Mouse (Mus musculus) CH12.LX (cell line): ENCODE data around the gene Mtg1. TPM values are rescaled to one million over a fixed set of nuclear protein-coding genes. Genes with fewer than 3 reads are reported as not detected.

ENCODE experiments used
- DNase-seq: peaks from one replicate; pipeline ENCODE4 v3.0.0-alpha.2; 2013; ENCODE audit errors: extremely low read depth
- H3K27ac ChIP-seq: 2 replicates; pipeline ENCODE4 v1.5.1; 2012; ENCODE audit warnings: low read depth, mild to moderate bottlenecking, control low read depth, moderate library complexity; ENCODE audit not compliant: insufficient read depth
- H3K27me3 ChIP-seq: replicated peaks from 2 replicates; pipeline ENCODE3; 2012; ENCODE audit warnings: inconsistent platforms
- H3K36me3 ChIP-seq, 2 experiments: replicated peaks in 1 of 2; 2 replicates each; pipeline versions ENCODE3 to v1.6.1; 2012; ENCODE audit warnings: inconsistent platforms in 1 of 2, low read length in 1 of 2, mild to moderate bottlenecking in 1 of 2, mixed read lengths in 1 of 2, moderate library complexity in 1 of 2; ENCODE audit not compliant: control insufficient read depth in 1 of 2, insufficient read depth in 1 of 2
- H3K4me1 ChIP-seq, 2 experiments: 2 replicates each; pipeline ENCODE4 v1.6.1; 2012; ENCODE audit warnings: inconsistent platforms in 1 of 2, moderate library complexity in 1 of 2; ENCODE audit not compliant: insufficient read depth in 2 of 2, control insufficient read depth in 1 of 2
- H3K4me2 ChIP-seq: 2 replicates; pipeline ENCODE4 v1.6.1; 2012; ENCODE audit warnings: low read depth, mild to moderate bottlenecking, control low read depth; ENCODE audit not compliant: poor library complexity, insufficient read depth, severe bottlenecking
- H3K4me3 ChIP-seq, 3 experiments: fragments of 150-350 bp in 1 of 3; sonication (generic) in 1 of 3; replicated peaks in 1 of 3; 2 replicates each; pipeline versions ENCODE3 to v1.5.1; 2011 to 2012; ENCODE audit warnings: low read depth in 2 of 3, low read length in 2 of 3, mild to moderate bottlenecking in 2 of 3, moderate library complexity in 2 of 3, control low read depth in 1 of 3, improper control_type of control experiment in 1 of 3, inconsistent platforms in 1 of 3, mixed read lengths in 1 of 3; ENCODE audit not compliant: poor library complexity in 1 of 3
- H3K79me2 ChIP-seq: replicated peaks from 2 replicates; pipeline ENCODE4 v1.6.1; 2012; ENCODE audit warnings: mild to moderate bottlenecking, moderate library complexity; ENCODE audit not compliant: control insufficient read depth, poor library complexity, insufficient read depth, severe bottlenecking; ENCODE audit errors: extremely low read depth
- H3K9ac ChIP-seq: 2 replicates; pipeline ENCODE4 v1.6.1; 2012; ENCODE audit warnings: low read depth, mild to moderate bottlenecking, control low read depth, moderate library complexity; ENCODE audit not compliant: insufficient read depth
- H3K9me3 ChIP-seq: replicated peaks from 2 replicates; pipeline ENCODE3; 2012; ENCODE audit warnings: low read length, inconsistent platforms, mixed read lengths
- CHD1 ChIP-seq: IDR thresholded peaks from 2 replicates; pipeline ENCODE4 v1.6.1; 2012; ENCODE audit warnings: low read depth, low read length, improper control_type of control experiment, inconsistent platforms
- CHD2 ChIP-seq: IDR thresholded peaks from 2 replicates; pipeline ENCODE4 v1.6.1; 2011; ENCODE audit warnings: low read length, improper control_type of control experiment
- CTCF ChIP-seq, 2 experiments: IDR thresholded peaks in 1 of 2; conservative IDR thresholded peaks in 1 of 2; 2 replicates each; pipeline ENCODE4 v1.5.1; 2011 to 2012; ENCODE audit warnings: low read depth in 2 of 2, low read length in 2 of 2, improper control_type of control experiment in 1 of 2, inconsistent platforms in 1 of 2, mild to moderate bottlenecking in 1 of 2, moderate library complexity in 1 of 2
- E2F4 ChIP-seq: IDR thresholded peaks from 2 replicates; pipeline ENCODE4 v1.6.1; 2011; ENCODE audit warnings: low read depth, low read length, improper control_type of control experiment; ENCODE audit not compliant: insufficient replicate concordance
- EP300 ChIP-seq: IDR thresholded peaks from 2 replicates; pipeline ENCODE4 v1.6.1; 2011; ENCODE audit warnings: low read length, improper control_type of control experiment
- ETS1 ChIP-seq: conservative IDR thresholded peaks from 2 replicates; pipeline ENCODE4 v1.6.1; 2012; ENCODE audit warnings: low read depth, mild to moderate bottlenecking, inconsistent platforms, low read length, improper control_type of control experiment, moderate library complexity
- HCFC1 ChIP-seq: IDR thresholded peaks from 2 replicates; pipeline ENCODE4 v1.6.1; 2012; ENCODE audit warnings: low read depth, mild to moderate bottlenecking, inconsistent platforms, low read length, improper control_type of control experiment
- IRF4 ChIP-seq: IDR thresholded peaks from 2 replicates; pipeline ENCODE4 v1.6.1; 2014; ENCODE audit warnings: low read depth, mild to moderate bottlenecking, inconsistent platforms, low read length, improper control_type of control experiment
- JUND ChIP-seq: conservative IDR thresholded peaks from 2 replicates; pipeline ENCODE4 v1.6.1; 2011; ENCODE audit warnings: low read depth, low read length, improper control_type of control experiment
- MAFK ChIP-seq: IDR thresholded peaks from 2 replicates; pipeline ENCODE4 v1.6.1; 2011; ENCODE audit warnings: low read length, improper control_type of control experiment; ENCODE audit not compliant: insufficient replicate concordance
- MAX ChIP-seq: IDR thresholded peaks from 2 replicates; pipeline ENCODE4 v1.6.1; 2011; ENCODE audit warnings: low read length, improper control_type of control experiment
- MXI1 ChIP-seq: IDR thresholded peaks from 2 replicates; pipeline ENCODE4 v1.6.1; 2011; ENCODE audit warnings: mild to moderate bottlenecking, low read depth, low read length, improper control_type of control experiment
- MYC ChIP-seq: IDR thresholded peaks from 2 replicates; pipeline ENCODE4 v1.6.1; 2011; ENCODE audit warnings: low read depth, mild to moderate bottlenecking, improper control_type of control experiment, low read length
- NELFE ChIP-seq: IDR thresholded peaks from 2 replicates; pipeline ENCODE4 v1.6.1; 2011; ENCODE audit warnings: low read depth, low read length, improper control_type of control experiment
- PAX5 ChIP-seq: IDR thresholded peaks from 2 replicates; pipeline ENCODE4 v1.6.1; 2012; ENCODE audit warnings: low read length, inconsistent platforms, mixed read lengths
- POLR2A ChIP-seq: IDR thresholded peaks from 2 replicates; pipeline ENCODE4 v1.6.1; 2011; ENCODE audit warnings: low read depth, mild to moderate bottlenecking, improper control_type of control experiment, low read length
- POLR2AphosphoS2 ChIP-seq: IDR thresholded peaks from 2 replicates; pipeline ENCODE4 v1.6.1; 2011; ENCODE audit warnings: low read depth, low read length, improper control_type of control experiment
- RCOR1 ChIP-seq: conservative IDR thresholded peaks from 2 replicates; pipeline ENCODE4 v1.6.1; 2012; ENCODE audit warnings: low read depth, mild to moderate bottlenecking, inconsistent platforms, low read length, improper control_type of control experiment
- SIN3A ChIP-seq: IDR thresholded peaks from 2 replicates; pipeline ENCODE4 v1.6.1; 2012; ENCODE audit warnings: low read length, improper control_type of control experiment, inconsistent platforms
- TBP ChIP-seq: conservative IDR thresholded peaks from 2 replicates; pipeline ENCODE4 v1.6.1; 2011; ENCODE audit warnings: low read depth, low read length, improper control_type of control experiment
- TCF12 ChIP-seq: IDR thresholded peaks from 2 replicates; pipeline ENCODE4 v1.6.1; 2014; ENCODE audit warnings: low read depth, mild to moderate bottlenecking, inconsistent platforms, low read length, improper control_type of control experiment
- UBTF ChIP-seq: IDR thresholded peaks from 2 replicates; pipeline ENCODE4 v1.6.1; 2012; ENCODE audit warnings: low read depth, mild to moderate bottlenecking, inconsistent platforms, low read length, improper control_type of control experiment, moderate library complexity
- USF1 ChIP-seq: IDR thresholded peaks from 2 replicates; pipeline ENCODE4 v1.6.1; 2014; ENCODE audit warnings: low read depth, mild to moderate bottlenecking, inconsistent platforms, low read length, improper control_type of control experiment
- USF2 ChIP-seq: conservative IDR thresholded peaks from 2 replicates; pipeline ENCODE4 v1.6.1; 2011; ENCODE audit warnings: low read depth, low read length, improper control_type of control experiment
- ZC3H11A ChIP-seq: IDR thresholded peaks from 2 replicates; pipeline ENCODE4 v1.6.1; 2012; ENCODE audit warnings: low read depth, mild to moderate bottlenecking, inconsistent platforms, low read length, improper control_type of control experiment
- ZKSCAN1 ChIP-seq: IDR thresholded peaks from 2 replicates; pipeline ENCODE4 v1.6.1; 2012; ENCODE audit warnings: low read depth, inconsistent platforms, low read length, improper control_type of control experiment, borderline replicate concordance
- ZMIZ1 ChIP-seq: IDR thresholded peaks from 2 replicates; pipeline ENCODE4 v1.6.1; 2012; ENCODE audit warnings: low read depth, mild to moderate bottlenecking, inconsistent platforms, low read length, improper control_type of control experiment
- dilution Hi-C: fragments of 300-500 bp; cut with MboI; formaldehyde crosslinking; loops from 2 replicates; pipeline ENCODE4 v1.14.3; 2020; ENCODE audit warnings: low sequenced_read_pairs; ENCODE audit not compliant: extremely low pct_unique_long_range_greater_than_20kb, extremely low pct_ligation_motif_present
- in situ Hi-C: fragments of 300-500 bp; cut with MboI; formaldehyde crosslinking; loops from 3 replicates; pipeline ENCODE4 v1.14.3; 2019; ENCODE audit warnings: low sequenced_read_pairs, low pct_ligation_motif_present, low pct_unique_long_range_greater_than_20kb, mixed read lengths
- polyA plus RNA-seq: library from polyadenylated mRNA; unstranded; fragments of >175 nt; gene quantifications from 2 replicates; pipeline ENCODE4 v1.2.1, GENCODE M21; 2012; ENCODE audit warnings: low read depth; ENCODE audit not compliant: insufficient read length
- total RNA-seq, 2 experiments: library from RNA; depleted of rRNA; stranded (reverse); fragments of 300-350 nt in 1 of 2; fragments of >200 nt in 1 of 2; gene quantifications; 2 replicates each; pipeline ENCODE4 v1.2.3; 2012 to 2014

Mtg1 gene
- total and polyA plus RNA-seq, 3 experiments = 26.6 to 39.8 (median 29.4) TPM

DNA sequence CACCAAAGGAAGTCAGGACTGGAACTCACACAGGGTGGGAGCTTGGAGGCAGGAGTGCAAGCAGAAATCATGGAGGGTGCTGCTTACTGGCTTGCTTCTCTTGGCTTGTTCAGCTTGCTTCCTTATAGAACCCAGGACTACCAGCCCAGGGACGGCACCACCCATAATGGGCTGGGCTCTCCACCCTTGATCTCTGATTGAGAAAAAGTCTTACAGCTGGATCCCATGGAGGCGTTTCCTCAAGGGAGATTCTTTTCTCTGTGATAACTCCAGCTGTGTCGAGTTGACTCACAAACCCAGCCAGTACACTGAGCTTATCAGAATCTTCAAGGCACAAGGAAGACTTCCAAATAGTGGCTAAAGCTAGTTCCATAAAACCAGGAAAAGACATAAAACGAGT lies 14.6 kb upstream of the Mtg1 start:
- H3K4me2 ChIP-seq = peak overlapping the region; percentile 67
- H3K27me3 ChIP-seq = no peaks in the 10 kb centered on the region
- peak overlapping the region; percentile 82 for H3K27ac ChIP-seq
- H3K4me1 ChIP-seq = peaks cover 22 to 78% of the 10 kb centered on the region in 2 experiments
- peaks cover 3% of the 10 kb centered on the region for H3K79me2 ChIP-seq
- DNase-seq = no peak
- H3K4me3 ChIP-seq = peak overlapping the region in 2 of 3 experiments; percentile 2 to 12
- no peak for TF ChIP-seq CTCF (conservative IDR thresholded peaks at IDR 0.05 in 1 of 2, IDR thresholded peaks at IDR 0.05 in 1 of 2; ENCODE audit: low read depth in 2 of 2, low read length in 2 of 2)
- no peak for TF ChIP-seq POLR2AphosphoS2
- no peak for TF ChIP-seq ZC3H11A
- peak; percentile 67; the same call in 1 of the 2 replicates for TF ChIP-seq CHD1
- TF ChIP-seq ETS1 = peak; percentile 28; the same call in 1 of the 2 replicates
- TF ChIP-seq MAX = no peak
- TF ChIP-seq UBTF = no peak
- no peak for TF ChIP-seq MYC
- no peak for TF ChIP-seq CHD2
- TF ChIP-seq ZKSCAN1 = no peak
- TF ChIP-seq JUND = no peak
- no peak for TF ChIP-seq USF2
- no peak for TF ChIP-seq PAX5
- no peak for TF ChIP-seq IRF4
- TF ChIP-seq NELFE = no peak
- TF ChIP-seq USF1 = no peak
- no peak for TF ChIP-seq HCFC1
- TF ChIP-seq, all 38 proteins: peak for 2
- in situ Hi-C loops = no loop called here
- dilution Hi-C loops = no loop called here
- Histone ChIP-seq H3K9me3 (no peaks in the 10 kb centered on the region), H3K9ac (peak overlapping the region; percentile 8), H3K36me3 (peaks cover 0 to 8% of the 10 kb centered on the region in 2 experiments)

DNA sequence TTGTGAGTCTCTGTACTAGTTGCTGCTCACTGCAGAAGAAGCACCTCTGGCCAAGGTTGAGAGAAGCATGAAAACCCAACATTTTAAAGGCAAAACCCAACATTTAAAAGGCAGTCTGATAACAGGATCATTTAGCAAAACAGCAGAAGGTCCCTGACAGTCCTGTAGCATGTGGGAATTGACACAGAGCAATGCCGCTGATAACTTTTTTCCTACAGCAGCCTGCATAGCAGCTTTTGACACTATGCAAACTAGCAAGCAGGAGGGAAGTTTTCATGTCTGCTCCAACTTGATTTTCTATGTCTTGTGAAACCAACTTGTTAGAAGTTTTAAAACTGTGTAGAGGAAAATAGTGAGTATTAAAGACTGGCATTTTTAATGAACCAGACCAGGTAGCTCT lies 13.0 kb upstream of the Mtg1 start:
- H3K4me3 ChIP-seq = no peak overlapping the region
- TF ChIP-seq JUND (no peak), TBP (no peak), EP300 (peak; percentile 16; the same call in 1 of the 2 replicates), NELFE (no peak), MAFK (no peak), CHD1 (no peak), UBTF (no peak), MXI1 (peak; percentile 76; the same call in 1 of the 2 replicates), ZC3H11A (no peak), POLR2A (no peak), ZMIZ1 (no peak), TCF12 (no peak; the same call in 1 of the 2 replicates), RCOR1 (no peak), ETS1 (no peak; the same call in 1 of the 2 replicates), SIN3A (peak; percentile 78), E2F4 (no peak)
- H3K4me2 ChIP-seq = peak overlapping the region; percentile 72
- H3K27ac ChIP-seq = peak overlapping the region; percentile 93
- in situ Hi-C loops = no loop called here
- no peaks in the 10 kb centered on the region for H3K27me3 ChIP-seq
- peaks cover 22 to 81% of the 10 kb centered on the region in 2 experiments for H3K4me1 ChIP-seq
- H3K36me3 ChIP-seq = peaks cover 4 to 13% of the 10 kb centered on the region in 2 experiments
- H3K9me3 ChIP-seq = no peaks in the 10 kb centered on the region
- dilution Hi-C loops = no loop called here
- DNase-seq = no peak
- H3K9ac ChIP-seq = peak overlapping the region; percentile 46
- peaks cover 3% of the 10 kb centered on the region for H3K79me2 ChIP-seq
